Mouse (Mus musculus): ENCODE data around the gene Casp8ap2. TPM values are rescaled to one million over a fixed set of nuclear protein-coding genes. Genes with fewer than 3 reads are reported as not detected.

Gene Casp8ap2
- total RNA-seq, 2 experiments from 2014 or later = 44.9 to 46.3 TPM

DNA sequence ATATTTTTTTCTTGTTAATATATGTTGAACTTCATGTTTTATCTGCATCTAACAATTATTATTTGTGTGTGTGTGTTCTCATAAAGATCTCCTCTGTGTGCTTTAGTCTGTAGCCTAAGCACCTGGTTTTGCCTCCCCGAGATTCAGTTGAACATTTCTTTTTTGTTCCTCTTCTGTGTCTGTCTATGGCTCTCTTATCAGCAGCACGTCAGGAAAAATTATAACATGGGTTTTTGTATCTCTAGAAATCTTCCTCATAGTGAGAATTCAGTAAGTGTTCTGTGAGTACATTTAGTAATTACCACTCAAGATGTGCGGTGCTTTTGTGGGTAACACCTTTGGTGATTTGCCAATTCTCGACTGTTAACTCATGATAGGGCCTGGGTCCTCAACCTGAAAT is 50.6 kb downstream of the Casp8ap2 start:
- no peak for ATAC-seq (replicated peaks; ENCODE audit: poor library complexity)

- ATAC-seq (replicated peaks; ENCODE audit: poor library complexity) = peak; percentile 57; the same call in 1 of the 2 replicates
Observed at GRCm38 (mm10) chr4:32668291-32668690, 53.0 kb downstream of the Casp8ap2 start.

DNA sequence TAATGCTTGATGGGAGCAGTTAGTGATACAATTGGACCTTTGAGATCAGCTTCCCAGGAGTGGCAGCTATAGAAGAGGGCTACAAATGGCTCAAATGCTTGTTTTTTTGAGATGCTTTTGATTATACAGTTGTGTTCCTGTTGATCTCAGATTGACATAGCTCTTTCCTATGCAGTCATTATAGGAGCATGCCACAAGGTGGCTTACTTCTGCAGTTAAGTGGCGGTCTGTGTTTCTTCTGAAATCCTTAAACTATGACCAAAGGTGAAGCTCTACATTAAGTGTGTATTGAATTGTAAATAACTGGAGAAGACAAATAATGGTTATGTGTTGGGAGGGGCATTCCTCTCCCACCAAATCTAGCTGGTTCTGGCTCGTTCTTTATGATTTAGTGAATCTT is 54.6 kb downstream of the Casp8ap2 start:
- ATAC-seq (replicated peaks; ENCODE audit: poor library complexity) = no peak

GRCm38 (mm10) chr4:32674025-32674424 is 58.8 kb downstream of the Casp8ap2 start:
- no peak for ATAC-seq (replicated peaks; ENCODE audit: poor library complexity)

GRCm38 (mm10) chr4:32677471-32677870 is 62.2 kb downstream of the Casp8ap2 start:
- no peak for ATAC-seq (replicated peaks; ENCODE audit: poor library complexity)

DNA sequence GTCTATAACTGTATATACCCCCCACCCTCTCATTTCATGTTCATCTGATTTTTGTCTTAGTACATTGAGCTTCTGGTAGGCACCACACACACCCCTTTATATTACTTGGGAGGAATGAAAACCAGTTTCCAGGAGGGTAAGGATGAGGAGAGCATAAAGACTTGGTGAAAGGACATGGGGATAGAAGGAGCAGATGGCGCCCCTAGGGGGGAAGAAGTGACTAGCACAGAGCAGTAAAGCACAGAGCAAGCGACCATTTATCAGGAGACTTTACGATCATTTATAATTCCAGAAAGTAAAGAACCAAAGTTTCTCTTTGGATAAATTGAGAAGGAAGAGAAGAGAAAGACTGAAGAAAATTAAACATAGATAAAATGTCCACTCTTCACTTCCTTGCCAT is 65.6 kb downstream of the Casp8ap2 start:
- ATAC-seq (replicated peaks; ENCODE audit: poor library complexity) = peak; percentile 52; the same call in 1 of the 2 replicates

DNA sequence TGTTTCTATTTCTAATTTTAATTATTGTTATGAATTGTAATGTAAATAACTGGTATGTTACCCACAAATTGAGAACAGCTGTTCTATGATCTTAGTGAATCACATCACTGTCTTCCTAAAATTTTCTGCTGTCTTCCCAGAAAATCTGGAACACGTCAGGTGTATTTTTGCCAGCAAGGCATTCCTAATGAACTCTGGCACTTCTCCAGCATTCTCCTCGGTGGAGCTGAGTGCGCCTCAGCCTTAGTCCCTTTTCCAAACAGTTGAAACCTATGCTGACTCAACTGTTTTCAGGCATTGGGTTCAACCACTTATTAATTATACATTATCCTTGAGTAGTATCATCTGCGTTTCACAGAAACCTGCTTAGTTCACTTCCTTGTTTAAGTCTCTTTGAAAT is 67.2 kb downstream of the Casp8ap2 start:
- no peak for ATAC-seq (replicated peaks; ENCODE audit: poor library complexity)

DNA sequence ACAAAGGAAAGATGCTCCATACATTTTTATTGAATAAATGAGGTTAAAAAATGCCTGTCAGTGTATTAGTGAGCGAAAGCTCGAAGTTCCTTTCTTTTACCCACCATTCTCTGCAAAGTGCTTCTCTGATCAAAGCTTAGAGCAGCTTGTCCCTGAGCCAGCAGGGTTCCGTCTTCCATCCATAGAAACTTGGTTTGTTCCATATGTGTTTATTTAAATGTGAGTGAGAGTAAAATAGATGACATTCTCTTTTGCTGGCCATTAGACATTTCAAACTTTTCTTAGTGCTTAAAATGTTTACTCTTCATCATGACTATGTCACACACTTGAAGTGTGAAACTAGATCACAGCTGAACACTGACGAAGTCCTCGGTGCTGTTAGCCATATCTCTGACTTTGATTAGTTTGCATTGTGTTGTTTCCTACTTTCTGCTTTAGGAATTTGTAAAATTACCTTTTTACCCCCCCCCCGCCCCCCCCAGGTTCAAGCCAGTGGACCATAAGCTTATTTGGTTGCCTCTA is 67.9 kb downstream of the Casp8ap2 start:
- no peak for ATAC-seq (replicated peaks; ENCODE audit: poor library complexity)

Other genes with a start within 250 kb of the Casp8ap2 start
- not detected in 2 replicates for gene Gja10, start 12.7 kb upstream of the Casp8ap2 start, total RNA-seq (2015)
- gene Gja10, start 12.7 kb upstream of the Casp8ap2 start, total RNA-seq (2017) = 0.12 TPM in 1 of 2 replicates, not detected in the other
- gene Mdn1, start 41.7 kb downstream of the Casp8ap2 start, total RNA-seq (2015) = 40.5 and 72.6 TPM in 2 replicates
- 29.2 and 62.6 TPM in 2 replicates for gene Mdn1, start 41.7 kb downstream of the Casp8ap2 start, total RNA-seq (2017)
- 16.4 and 33.8 TPM in 2 replicates for gene Lyrm2, start 184.8 kb downstream of the Casp8ap2 start, total RNA-seq (2015)
- gene Lyrm2, start 184.8 kb downstream of the Casp8ap2 start, total RNA-seq (2017) = 58.5 and 87.4 TPM in 2 replicates